Mouse (Mus musculus): ENCODE results near the gene Kcna2.

Kcna2 gene

DNA sequence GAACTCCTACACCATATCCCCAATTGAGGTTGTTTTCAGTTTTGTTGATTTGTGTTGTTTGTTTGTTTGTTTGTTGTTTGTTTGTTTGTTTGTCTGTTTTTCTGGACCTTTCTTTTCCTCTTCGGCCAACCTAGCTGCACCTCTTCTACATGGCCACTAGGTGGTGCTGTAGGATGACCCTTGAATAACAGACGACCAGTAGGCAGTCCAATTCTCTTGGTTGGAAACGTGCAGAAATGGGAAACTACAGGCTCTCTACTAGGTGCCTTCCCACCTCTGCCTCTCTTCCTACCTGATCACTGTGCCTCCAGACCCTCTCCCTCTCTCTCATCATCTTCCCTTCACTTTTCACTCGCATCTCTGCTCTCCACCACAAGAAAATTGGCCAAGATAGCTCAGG lies 6.9 kb upstream of the Kcna2 start:
- ChIA-PET CTCF (interaction anchor here (0.6 to 2.3 kb wide), 38 partner anchors 8 to 456 kb away, joined by 3 to 14 read pairs (median 3); no protein-coding TSS in a partner anchor), POLR2A (no interaction called here)

- ChIA-PET POLR2A (interaction anchor here in 2 of 4 experiments (0.6 to 1.6 kb wide), 2 partner anchors 9 to 69 kb away, joined by 3 read pairs; no protein-coding TSS in a partner anchor), CTCF (no interaction called here)
Observed at GRCm38 (mm10) chr3:107096269-107096731, 4.6 kb upstream of the Kcna2 start.

DNA sequence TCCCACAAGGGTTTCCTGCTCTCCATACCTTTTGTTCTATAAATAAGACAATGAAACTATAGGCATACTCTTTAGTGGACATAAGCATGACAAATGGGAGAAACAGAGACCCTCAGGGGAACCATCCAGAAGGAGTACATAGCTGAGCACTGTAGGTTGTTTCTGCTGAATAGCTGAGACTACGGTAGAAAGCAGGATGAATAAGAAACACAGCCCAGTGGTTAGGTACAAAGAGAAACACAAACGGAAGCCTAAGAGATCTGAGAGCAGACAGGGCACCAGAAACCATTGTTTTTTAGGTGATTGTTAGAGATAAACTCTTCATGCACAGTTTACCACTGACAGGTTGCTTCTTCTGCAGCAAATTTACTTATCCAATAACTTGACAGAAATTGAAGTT lies 1.1 kb upstream of the Kcna2 start:
- POLR2A ChIA-PET: interaction anchor here in 2 of 4 experiments (0.5 to 1.0 kb wide), 2 partner anchors 8 to 179 kb away, joined by 3 read pairs; partner anchors contain the start of gene Lamtor5 (in 1 of the 2)
- CTCF ChIA-PET: interaction anchor here in 1 of 4 experiments (1.4 kb wide), 1 partner anchor 10 kb away, joined by 3 read pairs; no protein-coding TSS in a partner anchor

- ChIA-PET POLR2A (no interaction called here), CTCF (interaction anchor here in 3 of 4 experiments (1.1 to 1.4 kb wide), 3 partner anchors 8 to 59 kb away, joined by 3 to 6 read pairs (median 4); no protein-coding TSS in a partner anchor)
Observed at GRCm38 (mm10) chr3:107101456-107101786, 475 bp downstream of the Kcna2 start.

GRCm38 (mm10) chr3:107101787-107102651 lies 1.1 kb downstream of the Kcna2 start:
- POLR2A ChIA-PET: interaction anchor here in 1 of 4 experiments (1.1 kb wide), 1 partner anchor 11 kb away, joined by 5 read pairs; no protein-coding TSS in a partner anchor
- CTCF ChIA-PET: interaction anchor here in 3 of 4 experiments (0.9 to 1.6 kb wide), 5 partner anchors 8 to 58 kb away, joined by 4 to 7 read pairs (median 5); no protein-coding TSS in a partner anchor

GRCm38 (mm10) chr3:107103041-107103440 lies 2.1 kb downstream of the Kcna2 start:
- ChIA-PET POLR2A (interaction anchor here in 2 of 4 experiments (0.6 to 1.3 kb wide), 3 partner anchors 11 to 491 kb away, joined by 3 to 4 read pairs (median 4); no protein-coding TSS in a partner anchor), CTCF (interaction anchor here in 2 of 4 experiments (0.6 to 1.6 kb wide), 3 partner anchors 46 to 448 kb away, joined by 3 to 8 read pairs (median 7); no protein-coding TSS in a partner anchor)

DNA sequence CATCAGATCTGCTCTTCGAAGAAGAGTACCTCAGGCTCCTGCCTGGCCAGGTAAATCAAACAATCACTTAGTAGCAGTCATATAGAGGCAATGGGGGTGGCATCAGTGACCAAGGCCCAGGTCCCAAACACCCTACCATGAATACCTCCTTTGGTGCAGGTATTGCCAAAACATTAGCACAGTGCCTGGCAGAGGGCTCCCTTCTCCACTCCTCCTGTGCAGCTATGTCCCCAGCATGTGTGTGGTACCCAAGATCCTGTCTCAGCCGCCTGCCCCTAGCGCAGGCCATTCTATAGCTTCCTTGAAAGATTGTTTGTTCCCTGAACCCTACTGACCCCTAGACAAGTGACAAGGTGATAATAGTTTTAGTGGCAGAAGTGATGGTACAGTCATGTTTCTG lies 2.5 kb downstream of the Kcna2 start:
- CTCF ChIA-PET: interaction anchor here in 2 of 4 experiments (0.6 to 1.6 kb wide), 3 partner anchors 46 to 447 kb away, joined by 3 to 8 read pairs (median 7); no protein-coding TSS in a partner anchor
- POLR2A ChIA-PET: interaction anchor here in 1 of 4 experiments (0.6 to 1.3 kb wide), 2 partner anchors 10 to 328 kb away, joined by 3 to 4 read pairs; no protein-coding TSS in a partner anchor

DNA sequence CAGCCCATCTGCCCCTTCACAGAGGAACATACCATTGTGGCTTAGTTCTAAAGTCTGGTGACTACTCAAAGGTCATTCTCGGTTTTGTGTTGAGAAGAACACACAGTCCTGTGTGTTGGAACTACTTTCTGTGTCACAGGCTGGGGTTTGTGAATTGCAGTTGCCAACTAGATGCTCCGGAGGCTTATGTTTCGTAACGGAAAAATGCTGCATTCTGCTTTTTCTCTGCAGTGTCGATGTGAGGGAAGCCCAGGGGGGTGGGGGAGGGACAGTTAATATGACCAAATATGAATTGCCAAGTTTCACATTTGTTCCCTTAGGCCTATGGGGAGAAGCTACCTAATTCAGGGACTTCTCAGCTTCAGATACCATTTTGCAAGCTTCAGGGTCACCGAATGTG lies 5.0 kb downstream of the Kcna2 start:
- ChIA-PET POLR2A (no interaction called here), CTCF (interaction anchor here in 2 of 4 experiments (0.6 to 1.3 kb wide), 4 partner anchors 12 to 182 kb away, joined by 3 to 6 read pairs (median 4); no protein-coding TSS in a partner anchor)

- POLR2A ChIA-PET: interaction anchor here in 1 of 4 experiments (1.5 kb wide), 1 partner anchor 10 kb away, joined by 5 read pairs; no protein-coding TSS in a partner anchor
- CTCF ChIA-PET: interaction anchor here in 1 of 4 experiments (0.8 kb wide), 1 partner anchor 350 kb away, joined by 3 read pairs; no protein-coding TSS in a partner anchor
Observed at GRCm38 (mm10) chr3:107112498-107112897, 11.6 kb downstream of the Kcna2 start.

DNA sequence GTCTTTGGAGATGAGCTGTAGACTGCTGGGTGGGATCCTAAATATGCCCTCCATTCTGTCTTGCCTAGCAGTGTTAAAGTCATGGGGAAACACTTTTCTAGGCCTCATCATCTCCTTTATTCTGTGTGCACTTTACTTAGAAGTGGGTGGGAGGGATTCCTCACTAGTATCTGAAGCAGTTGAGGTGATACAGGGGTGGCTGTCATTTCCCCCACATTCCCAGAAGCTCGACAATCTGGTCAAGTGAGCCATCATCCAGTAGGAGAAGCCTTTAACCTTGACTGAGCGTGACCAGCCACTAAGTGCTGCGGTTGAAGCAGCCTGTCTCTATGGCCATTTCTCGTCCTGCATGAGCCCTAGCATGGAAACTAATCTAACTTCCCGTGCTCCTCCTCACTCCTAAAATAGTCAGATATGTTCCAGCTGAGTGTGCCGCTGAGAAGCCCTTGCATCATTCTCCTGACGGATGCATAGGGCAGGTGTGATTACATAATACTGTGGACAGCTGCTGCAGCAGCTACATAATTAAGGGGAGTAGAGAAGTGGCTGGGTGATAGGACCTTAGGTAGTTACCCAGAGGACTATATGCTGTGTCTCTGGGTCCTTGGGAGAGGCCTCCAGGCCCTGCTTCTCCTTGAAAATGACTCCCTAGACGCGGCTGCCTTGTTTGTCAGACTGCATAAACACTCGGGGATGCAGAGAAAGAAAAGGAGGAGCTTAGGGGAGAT lies 12.2 kb downstream of the Kcna2 start:
- ChIA-PET POLR2A (interaction anchor here in 2 of 4 experiments (0.9 to 1.5 kb wide), 3 partner anchors 10 to 23 kb away, joined by 3 to 5 read pairs (median 4); no protein-coding TSS in a partner anchor), CTCF (interaction anchor here in 1 of 4 experiments (0.8 to 1.0 kb wide), 2 partner anchors 19 to 349 kb away, joined by 3 read pairs; no protein-coding TSS in a partner anchor)

DNA sequence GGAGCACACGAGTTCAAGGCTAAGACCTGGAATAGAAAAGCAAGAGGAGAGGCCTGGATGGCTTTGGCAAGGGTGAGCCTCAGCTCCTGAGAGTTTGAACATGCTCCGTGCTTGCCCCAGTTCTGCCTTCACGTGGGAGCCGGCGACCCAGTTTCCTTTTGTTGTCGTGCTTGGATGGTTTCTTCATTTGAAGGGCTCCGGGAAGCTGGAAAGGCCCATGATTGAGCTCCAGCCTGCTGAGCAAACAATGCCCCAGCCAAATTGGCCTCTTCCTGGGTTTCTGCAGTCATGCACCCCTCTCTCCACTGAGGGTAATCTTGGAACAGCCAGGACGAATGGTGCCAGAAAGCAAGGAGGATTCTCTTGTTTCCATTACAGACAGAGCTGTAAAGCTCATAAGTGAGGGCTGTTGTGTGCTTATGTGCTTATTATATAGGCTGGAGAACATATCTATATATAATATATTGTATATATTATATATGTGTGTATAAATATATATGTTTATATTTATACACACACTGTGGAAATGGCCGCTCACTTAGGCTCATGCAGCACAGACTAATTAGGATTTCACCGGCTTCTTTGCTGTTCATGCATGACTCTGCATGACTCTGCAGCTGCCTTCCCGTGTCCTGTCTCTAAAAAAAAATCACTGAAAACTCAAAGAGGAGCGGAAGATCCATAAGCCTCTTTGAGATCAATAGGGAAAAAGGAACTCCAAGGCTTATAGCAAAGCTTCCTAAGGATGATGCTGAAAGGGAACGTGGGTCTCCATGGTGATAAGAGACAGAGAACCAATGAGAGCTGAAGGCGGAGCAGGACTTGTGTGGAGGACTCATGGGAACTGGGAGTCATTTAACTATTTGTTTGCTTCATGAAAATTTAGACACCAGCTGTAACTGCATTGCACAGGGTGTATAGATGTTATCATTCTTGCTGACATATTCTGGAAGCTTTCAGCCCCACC lies 13.1 kb downstream of the Kcna2 start:
- POLR2A ChIA-PET: interaction anchor here in 2 of 4 experiments (0.9 to 1.5 kb wide), 3 partner anchors 11 to 24 kb away, joined by 3 to 5 read pairs (median 4); no protein-coding TSS in a partner anchor
- CTCF ChIA-PET: interaction anchor here in 2 of 4 experiments (0.6 to 1.0 kb wide), 2 partner anchors 20 to 981 kb away, joined by 3 read pairs; no protein-coding TSS in a partner anchor

- CTCF ChIA-PET: no interaction called here
- POLR2A ChIA-PET: no interaction called here
Observed at GRCm38 (mm10) chr3:107114941-107115340, 14.0 kb downstream of the Kcna2 start.

GRCm38 (mm10) chr3:107115746-107116145 lies 14.8 kb downstream of the Kcna2 start:
- CTCF ChIA-PET: interaction anchor here in 1 of 4 experiments (0.6 kb wide), 1 partner anchor 435 kb away, joined by 3 read pairs; no protein-coding TSS in a partner anchor

DNA sequence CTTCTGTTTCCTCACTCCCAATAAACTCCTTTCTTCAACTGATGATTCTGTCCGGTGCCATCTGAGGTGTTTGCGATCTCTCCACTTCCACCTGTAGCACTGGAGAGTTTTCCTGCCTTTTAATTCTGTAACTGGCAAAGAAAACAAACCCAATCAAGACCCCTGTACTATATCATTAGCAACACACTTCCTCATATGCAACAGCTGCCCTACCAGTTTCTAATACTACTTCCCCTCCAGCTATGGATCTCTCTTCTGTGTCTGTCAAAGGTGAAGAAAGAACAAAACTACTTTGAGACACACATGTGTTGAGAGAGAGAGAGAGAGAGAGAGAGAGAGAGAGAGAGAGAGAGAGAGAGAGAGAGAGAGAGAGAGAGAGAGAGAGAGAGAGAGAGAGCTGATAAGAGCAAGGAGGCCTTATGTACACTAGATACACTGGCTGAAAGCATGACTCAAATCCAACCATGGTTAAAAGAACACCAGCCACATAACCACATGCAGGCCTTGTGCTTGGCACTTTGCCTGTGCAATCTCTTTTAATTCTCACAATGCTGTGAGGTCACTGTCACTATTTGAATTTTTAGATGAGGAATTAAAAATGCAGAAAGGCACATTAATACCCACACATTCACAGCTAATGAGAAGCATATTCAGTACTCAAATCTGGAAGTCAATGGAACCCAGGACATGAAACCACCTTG lies 19.1 kb downstream of the Kcna2 start:
- ChIA-PET POLR2A (interaction anchor here in 2 of 4 experiments (0.6 to 0.7 kb wide), 4 partner anchors 73 to 1277 kb away, joined by 3 to 4 read pairs (median 3); no protein-coding TSS in a partner anchor), CTCF (interaction anchor here in 2 of 4 experiments (0.6 kb wide), 3 partner anchors 14 to 750 kb away, joined by 3 to 4 read pairs (median 3); no protein-coding TSS in a partner anchor)

More at GRCm38 (mm10) chr3:107115746-107116145, 14.8 kb downstream of the Kcna2 start:
- POLR2A ChIA-PET: no interaction called here

- POLR2A ChIA-PET: no interaction called here
- CTCF ChIA-PET: no interaction called here
Observed at GRCm38 (mm10) chr3:107122306-107122705, 21.4 kb downstream of the Kcna2 start.

- POLR2A ChIA-PET: interaction anchor here in 1 of 4 experiments (0.6 kb wide), 1 partner anchor 275 kb away, joined by 3 read pairs; no protein-coding TSS in a partner anchor
Observed at GRCm38 (mm10) chr3:107127667-107128066, 26.7 kb downstream of the Kcna2 start.

More at GRCm38 (mm10) chr3:107127667-107128066, 26.7 kb downstream of the Kcna2 start:
- CTCF ChIA-PET: interaction anchor here in 1 of 4 experiments (0.8 kb wide), 1 partner anchor 34 kb away, joined by 3 read pairs; no protein-coding TSS in a partner anchor

Measured in embryonic stem cell, embryonic (primary cell).